7 mouse cellular contexts compared by ENCODE assay signal in genomic region chr9:124037707-124038106, GRCm38 (mm10). TPM values are rescaled to one million over a fixed set of nuclear protein-coding genes. Genes with fewer than 3 reads are reported as not detected.
DNase-seq lines count a peak whose midpoint lies in the region; ATAC-seq and TF ChIP-seq lines count a peak whose summit lies in the region.

No protein-coding gene starts in this region.

- H3K4me1 ChIP-seq in brown adipose tissue, adult 24 weeks (ENCODE audit: control insufficient read depth, insufficient read depth, insufficient read length, low read length), result no peaks in the 10 kb centered on the region
- H3K4me1 ChIP-seq in heart, postnatal 0 days (ENCODE audit: control insufficient read depth, insufficient read depth), result no peaks in the 10 kb centered on the region
- no peaks in the 10 kb centered on the region for H3K4me1 ChIP-seq in small intestine, adult 2 months (ENCODE audit: control insufficient read depth, insufficient read depth, insufficient read length, low read length)

- H3K9me3 ChIP-seq in heart, postnatal 0 days (replicated peaks; ENCODE audit: control insufficient read depth, low read length), result no peaks in the 10 kb centered on the region

- no peak overlapping the region for H3K9ac ChIP-seq in heart, postnatal 0 days (replicated peaks; ENCODE audit: low read depth, low read length)

- H3K36me3 ChIP-seq in heart, postnatal 0 days (replicated peaks; ENCODE audit: control insufficient read depth, insufficient read depth, low read length), result no peaks in the 10 kb centered on the region
- H3K36me3 ChIP-seq in small intestine, adult 2 months (ENCODE audit: control insufficient read depth, insufficient read depth, low read length), result no peaks in the 10 kb centered on the region

- no peak overlapping the region for H3K4me3 ChIP-seq in brown adipose tissue, adult 24 weeks (ENCODE audit: insufficient read depth, low read depth, low read length)
- no peak overlapping the region for H3K4me3 ChIP-seq in heart, postnatal 0 days (ENCODE audit: low read depth, low read length)
- H3K4me3 ChIP-seq in small intestine, adult 2 months (ENCODE audit: low read depth, low read length), result no peak overlapping the region

- no peaks in the 10 kb centered on the region for H3K27me3 ChIP-seq in heart, postnatal 0 days (ENCODE audit: control insufficient read depth, insufficient read depth, low read length)
- no peaks in the 10 kb centered on the region for H3K27me3 ChIP-seq in small intestine, adult 2 months (ENCODE audit: control insufficient read depth, insufficient read depth, low read length)

- peak; percentile 32 for DNase-seq in urinary bladder, postnatal 25 days (ENCODE audit: low spot score)
- DNase-seq in urinary bladder, adult 2 months (ENCODE audit: low spot score), result no peak
- DNase-seq in heart, postnatal 0 days (ENCODE audit: low spot score), result peak; percentile 36
- DNase-seq in layer of hippocampus, postnatal 14 days (ENCODE audit: low spot score in 2 of 2), result peak; percentile 13 to 64
- DNase-seq in lung, postnatal 36 days, result peak; percentile 86

- no peak for TF ChIP-seq CTCF in heart, postnatal 0 days (IDR thresholded peaks at IDR 0.05; ENCODE audit: low read depth)
- no peak for TF ChIP-seq CTCF in small intestine, adult 2 months (IDR thresholded peaks at IDR 0.05; ENCODE audit: extremely low read depth, insufficient read length, insufficient replicate concordance, low read depth, low read length)

- H3K27ac ChIP-seq in brown adipose tissue, adult 24 weeks (replicated peaks; ENCODE audit: low read depth, low read length), result peak overlapping the region; percentile 36
- no peak overlapping the region for H3K27ac ChIP-seq in heart, postnatal 0 days (ENCODE audit: low read depth)
- peak overlapping the region; percentile 11; the same call in 1 of the 2 replicates for H3K27ac ChIP-seq in small intestine, adult 2 months (ENCODE audit: insufficient read depth, low read depth, low read length)

- H3K4me2 ChIP-seq in heart, postnatal 0 days (ENCODE audit: low read depth, low read length), result no peak overlapping the region

- TF ChIP-seq POLR2A in small intestine, adult 2 months (IDR thresholded peaks at IDR 0.05; ENCODE audit: low read depth, low read length), result no peak

- 8% methylated on average over 4 of the region's 4 CpGs for WGBS in heart, postnatal 0 days
- 18% methylated on average over 4 of the region's 4 CpGs for WGBS in small intestine, adult 2 months

- no peak; the same call in 1 of the 2 replicates for ATAC-seq in heart, postnatal 0 days (ENCODE audit: insufficient read depth, low read depth)

- TF ChIP-seq EP300 in heart, postnatal 0 days (IDR thresholded peaks at IDR 0.05; ENCODE audit: low read depth), result no peak

RNA-seq across cellular contexts. Expression of gene Ccr3, which starts 15.9 kb away (rescaled TPM):
- 0.32 and 0.38 TPM in 2 replicates for polyA plus RNA-seq in urinary bladder, adult 2 months (2012; rRNA removed)
- not detected in 2 replicates for polyA plus RNA-seq in brown adipose tissue, adult 24 weeks (2012; ENCODE audit: insufficient read depth, insufficient read length, missing spikeins)
- total RNA-seq in heart, postnatal 0 days (2014; rRNA removed; ENCODE audit: low replicate concordance), result not detected in 2 replicates
- 0.03 TPM in 1 of 2 replicates, not detected in the other for polyA plus RNA-seq in heart, postnatal 0 days (2015; fragmentation: Nextera tagmentation; extraction: Ambion mirVana)
- not detected for total RNA-seq in layer of hippocampus, postnatal 14 days (2021)
- polyA plus RNA-seq in small intestine, adult 2 months (2012; rRNA removed), result 0.13 and 0.25 TPM in 2 replicates

RNA-seq across cellular contexts. Expression of gene Ccr1l1, which starts 59.5 kb away (rescaled TPM):
- polyA plus RNA-seq in urinary bladder, adult 2 months (2012; rRNA removed), result 0.17 and 0.37 TPM in 2 replicates
- not detected in 2 replicates for polyA plus RNA-seq in brown adipose tissue, adult 24 weeks (2012; ENCODE audit: insufficient read depth, insufficient read length, missing spikeins)
- not detected in 2 replicates for total RNA-seq in heart, postnatal 0 days (2014; rRNA removed; ENCODE audit: low replicate concordance)
- polyA plus RNA-seq in heart, postnatal 0 days (2015; fragmentation: Nextera tagmentation; extraction: Ambion mirVana), result not detected in 2 replicates
- not detected for total RNA-seq in layer of hippocampus, postnatal 14 days (2021)
- polyA plus RNA-seq in small intestine, adult 2 months (2012; rRNA removed), result not detected in 2 replicates
